Mouse (Mus musculus): ENCODE data around the gene Ppp2r2c.

The Ppp2r2c gene

GRCm38 (mm10) chr5:36875956-36876355, 7.6 kb downstream of the Ppp2r2c start:
- DNase-seq, result no peak

GRCm38 (mm10) chr5:36876777-36877396, 8.6 kb downstream of the Ppp2r2c start:
- no peak for DNase-seq

GRCm38 (mm10) chr5:36877641-36878040, 9.3 kb downstream of the Ppp2r2c start:
- DNase-seq, result no peak

- DNase-seq, result no peak
Measured at GRCm38 (mm10) chr5:36878801-36879200, 10.5 kb downstream of the Ppp2r2c start.

GRCm38 (mm10) chr5:36880622-36881021, 12.3 kb downstream of the Ppp2r2c start:
- no peak for DNase-seq

- no peak for DNase-seq
Measured at GRCm38 (mm10) chr5:36883516-36883915, 15.2 kb downstream of the Ppp2r2c start.

- no peak for DNase-seq
Measured at GRCm38 (mm10) chr5:36885067-36885466, 16.8 kb downstream of the Ppp2r2c start.

GRCm38 (mm10) chr5:36885595-36885994, 17.3 kb downstream of the Ppp2r2c start:
- DNase-seq, result no peak

- no peak for DNase-seq
Measured at GRCm38 (mm10) chr5:36886298-36886697, 18.0 kb downstream of the Ppp2r2c start.

- DNase-seq, result no peak
Measured at GRCm38 (mm10) chr5:36886852-36887283, 18.6 kb downstream of the Ppp2r2c start.

GRCm38 (mm10) chr5:36887299-36887988, 19.1 kb downstream of the Ppp2r2c start:
- no peak for DNase-seq

GRCm38 (mm10) chr5:36888501-36888900, 20.2 kb downstream of the Ppp2r2c start:
- no peak for DNase-seq

- no peak for DNase-seq
Measured at GRCm38 (mm10) chr5:36888911-36889310, 20.6 kb downstream of the Ppp2r2c start.

- DNase-seq, result no peak
Measured at GRCm38 (mm10) chr5:36889380-36889886, 21.1 kb downstream of the Ppp2r2c start.

GRCm38 (mm10) chr5:36890794-36891193, 22.5 kb downstream of the Ppp2r2c start:
- no peak for DNase-seq

GRCm38 (mm10) chr5:36891793-36892470, 23.6 kb downstream of the Ppp2r2c start:
- DNase-seq, result no peak

GRCm38 (mm10) chr5:36893263-36893662, 24.9 kb downstream of the Ppp2r2c start:
- DNase-seq, result no peak

GRCm38 (mm10) chr5:36894070-36894469, 25.8 kb downstream of the Ppp2r2c start:
- DNase-seq, result no peak

GRCm38 (mm10) chr5:36894604-36895368, 26.5 kb downstream of the Ppp2r2c start:
- no peak for DNase-seq

GRCm38 (mm10) chr5:36895621-36896573, 27.6 kb downstream of the Ppp2r2c start:
- DNase-seq, result no peak

GRCm38 (mm10) chr5:36897999-36898398, 29.7 kb downstream of the Ppp2r2c start:
- no peak for DNase-seq
